Mouse (Mus musculus) embryo, embryonic 10 days (tissue): ENCODE measurements around the gene Asic2.

Experiments
- DNase-seq: peaks from one replicate; pipeline ENCODE4 v3.0.0-alpha.2; 2015; ENCODE audit warnings: low spot score

Asic2 gene

DNA sequence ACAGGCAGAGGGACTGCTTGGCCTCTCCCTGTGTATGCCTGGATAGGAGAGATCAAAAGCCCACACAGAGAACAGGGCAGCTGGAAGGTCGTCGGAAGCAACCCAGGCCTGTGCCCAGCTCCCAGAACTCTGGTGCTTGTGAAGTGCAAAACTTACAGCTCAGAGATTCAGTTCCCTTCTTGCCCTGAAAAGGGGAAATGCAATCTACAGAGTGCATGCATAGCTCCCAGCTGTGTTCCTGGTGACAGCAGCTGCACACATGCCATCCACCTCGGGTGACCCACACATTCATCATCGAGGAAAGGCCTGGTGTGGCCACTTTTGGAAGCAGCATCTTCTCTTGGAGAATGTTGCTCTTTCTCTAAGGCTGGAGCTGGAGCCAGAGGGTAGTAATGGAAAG, 13.9 kb downstream of the Asic2 start:
- no peak for DNase-seq

- no peak for DNase-seq
Measured at GRCm38 (mm10) chr11:81948021-81948420, 20.2 kb downstream of the Asic2 start.

GRCm38 (mm10) chr11:81942167-81942566, 26.1 kb downstream of the Asic2 start:
- DNase-seq = no peak

DNA sequence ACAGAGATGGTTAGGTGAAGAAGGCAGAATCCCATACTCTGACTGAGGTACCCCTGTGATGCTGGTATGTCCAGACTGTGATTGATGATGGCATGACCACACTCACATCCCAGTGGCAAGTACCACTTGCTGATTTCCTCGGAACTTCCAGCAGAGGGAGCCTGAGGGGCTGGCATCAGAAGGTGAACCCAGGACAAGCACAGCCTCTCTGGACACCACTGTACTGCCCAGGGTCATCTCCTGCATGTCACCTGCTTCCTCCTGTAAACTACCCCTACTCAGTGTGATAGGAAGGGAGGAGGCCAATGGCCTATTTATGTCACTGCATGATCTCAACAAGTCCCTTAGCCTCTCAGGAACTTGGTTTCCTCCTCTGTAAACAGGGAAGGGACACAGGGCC, 27.3 kb downstream of the Asic2 start:
- DNase-seq = peak; percentile 57

DNA sequence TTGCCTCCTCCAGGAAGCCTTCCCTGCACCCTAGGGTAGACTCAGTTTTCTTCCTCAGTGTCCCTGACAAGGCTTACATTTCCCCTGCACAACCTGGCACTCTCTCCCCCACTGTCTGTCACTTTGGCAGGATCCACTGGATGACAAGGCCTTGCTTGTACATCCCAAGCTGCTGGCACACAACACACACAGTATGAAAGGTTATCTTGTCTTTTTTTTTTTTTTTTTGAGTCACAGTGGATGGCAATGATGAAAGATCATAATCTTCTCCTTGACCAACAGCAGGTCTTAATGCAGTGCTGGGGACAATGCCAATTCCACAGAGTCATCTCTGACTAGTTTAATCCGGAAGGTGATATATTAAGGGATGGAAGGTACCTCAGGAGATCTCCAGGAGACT, 30.7 kb downstream of the Asic2 start:
- DNase-seq = no peak

DNA sequence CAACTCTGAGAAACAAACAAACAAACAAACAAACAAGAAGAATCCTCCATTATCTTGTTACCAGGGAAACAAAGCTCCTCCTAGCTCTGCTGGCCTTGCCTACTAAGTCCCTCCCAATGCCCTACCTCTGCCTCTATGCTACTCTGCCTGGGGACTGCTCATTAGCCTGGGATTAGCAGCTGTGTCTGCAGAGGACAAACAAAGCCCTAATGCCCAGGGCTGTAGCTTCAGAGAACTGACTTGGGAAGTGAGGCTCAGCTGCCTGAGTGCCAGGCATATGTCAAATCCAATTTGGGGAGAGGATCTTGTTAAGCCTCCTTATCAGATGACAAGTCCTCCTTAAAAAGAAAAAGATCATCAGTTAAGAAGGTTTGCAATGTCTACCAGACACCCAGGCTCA, 41.9 kb downstream of the Asic2 start:
- DNase-seq = peak; percentile 10

DNA sequence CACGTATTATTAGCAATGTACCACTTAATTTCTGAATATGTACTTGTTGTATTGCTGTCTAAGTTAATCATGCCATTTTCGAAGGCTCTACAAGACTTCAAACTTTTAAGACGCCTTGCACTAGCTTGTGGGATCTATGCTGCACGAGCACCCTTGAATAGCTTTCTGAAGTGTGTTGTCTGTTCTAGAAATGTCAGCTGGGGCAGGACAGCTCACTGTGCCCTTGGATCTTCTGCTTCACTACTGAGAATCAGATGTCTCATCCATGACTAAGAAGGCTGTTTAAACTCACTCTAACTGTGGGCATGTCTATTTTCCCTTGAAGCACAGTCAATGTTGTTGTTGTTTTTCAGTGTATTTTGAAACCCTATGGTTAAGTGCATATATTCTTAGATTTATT, 44.6 kb downstream of the Asic2 start:
- DNase-seq = no peak

- DNase-seq = no peak
Measured at GRCm38 (mm10) chr11:81923096-81923495, 45.2 kb downstream of the Asic2 start.

GRCm38 (mm10) chr11:81915501-81915900, 52.8 kb downstream of the Asic2 start:
- no peak for DNase-seq

DNA sequence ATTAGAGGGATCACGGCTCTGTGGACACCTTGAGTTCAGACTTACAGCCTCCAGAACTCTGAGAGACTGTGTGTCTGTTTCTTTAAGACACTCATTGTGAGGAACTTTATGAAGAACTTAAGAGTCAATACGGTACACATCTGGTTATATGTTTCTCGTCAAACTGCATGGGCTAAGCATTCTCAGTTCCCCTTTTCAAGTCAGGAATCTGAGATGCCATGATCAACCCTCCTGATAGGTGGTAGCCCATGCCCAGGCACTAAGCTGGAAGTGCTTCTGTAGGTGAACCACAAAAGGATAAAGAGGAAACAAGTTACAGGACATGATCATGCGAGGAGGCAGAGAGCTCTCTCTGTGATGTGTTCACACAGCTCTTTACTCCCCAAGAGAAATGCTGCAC, 55.2 kb downstream of the Asic2 start:
- no peak for DNase-seq

GRCm38 (mm10) chr11:81909397-81909894, 58.8 kb downstream of the Asic2 start:
- DNase-seq = no peak

GRCm38 (mm10) chr11:81908760-81909159, 59.5 kb downstream of the Asic2 start:
- DNase-seq = no peak

DNA sequence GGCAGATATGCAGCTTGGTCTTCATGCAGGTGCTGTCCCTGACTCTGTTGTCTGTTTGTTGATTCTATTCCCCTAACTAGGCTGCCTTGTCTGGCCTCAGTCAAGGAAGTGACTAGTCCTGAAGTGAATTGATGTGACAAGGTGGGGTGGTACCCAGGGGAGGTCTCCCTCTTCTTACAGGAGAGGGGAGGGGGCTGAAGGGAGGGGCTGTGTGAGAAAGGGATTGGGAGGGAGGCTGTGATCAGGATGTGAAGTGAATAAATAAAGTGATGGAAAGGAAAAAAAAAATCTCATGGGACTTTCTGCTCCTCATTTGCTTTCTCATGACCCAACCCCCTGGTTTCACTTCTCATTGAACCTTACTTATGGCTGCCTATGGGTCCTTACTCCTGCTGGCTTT, 65.9 kb downstream of the Asic2 start:
- DNase-seq = no peak

- peak; percentile 54 for DNase-seq
Measured at GRCm38 (mm10) chr11:81897547-81898354, 70.5 kb downstream of the Asic2 start.

DNA sequence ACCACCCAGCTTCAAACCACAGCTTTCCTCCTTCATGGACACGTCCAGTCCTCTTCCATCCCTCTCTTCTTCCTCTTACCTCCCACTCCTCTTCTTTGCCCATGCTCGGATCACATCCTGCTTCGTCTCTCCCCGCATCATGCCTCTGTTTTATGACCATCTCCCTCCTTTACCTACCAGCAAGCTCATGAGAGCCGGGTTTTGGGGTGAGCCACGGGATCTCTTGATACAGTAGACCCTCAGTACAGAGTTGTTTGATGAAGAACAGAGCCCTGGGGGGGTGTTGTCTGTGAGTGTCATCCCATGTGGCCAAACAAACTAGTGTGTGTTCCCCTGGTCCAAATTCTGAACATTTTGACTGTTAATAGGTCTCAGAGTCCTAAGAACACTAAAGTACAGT, 71.7 kb downstream of the Asic2 start:
- no peak for DNase-seq

GRCm38 (mm10) chr11:81871506-81872213, 96.6 kb downstream of the Asic2 start:
- DNase-seq = no peak

- no peak for DNase-seq
Measured at GRCm38 (mm10) chr11:81865661-81866382, 102.4 kb downstream of the Asic2 start.

- DNase-seq = peak; percentile 80
Measured at GRCm38 (mm10) chr11:81860250-81860972, 107.8 kb downstream of the Asic2 start, which contains the start of gene 5530401A14Rik. Gene 5530401A14Rik, plus strand, starts transcription at chr11:81860673.

GRCm38 (mm10) chr11:81847773-81848490, 120.3 kb downstream of the Asic2 start:
- no peak for DNase-seq

- no peak for DNase-seq
Measured at GRCm38 (mm10) chr11:81845686-81846036, 122.6 kb downstream of the Asic2 start.

DNA sequence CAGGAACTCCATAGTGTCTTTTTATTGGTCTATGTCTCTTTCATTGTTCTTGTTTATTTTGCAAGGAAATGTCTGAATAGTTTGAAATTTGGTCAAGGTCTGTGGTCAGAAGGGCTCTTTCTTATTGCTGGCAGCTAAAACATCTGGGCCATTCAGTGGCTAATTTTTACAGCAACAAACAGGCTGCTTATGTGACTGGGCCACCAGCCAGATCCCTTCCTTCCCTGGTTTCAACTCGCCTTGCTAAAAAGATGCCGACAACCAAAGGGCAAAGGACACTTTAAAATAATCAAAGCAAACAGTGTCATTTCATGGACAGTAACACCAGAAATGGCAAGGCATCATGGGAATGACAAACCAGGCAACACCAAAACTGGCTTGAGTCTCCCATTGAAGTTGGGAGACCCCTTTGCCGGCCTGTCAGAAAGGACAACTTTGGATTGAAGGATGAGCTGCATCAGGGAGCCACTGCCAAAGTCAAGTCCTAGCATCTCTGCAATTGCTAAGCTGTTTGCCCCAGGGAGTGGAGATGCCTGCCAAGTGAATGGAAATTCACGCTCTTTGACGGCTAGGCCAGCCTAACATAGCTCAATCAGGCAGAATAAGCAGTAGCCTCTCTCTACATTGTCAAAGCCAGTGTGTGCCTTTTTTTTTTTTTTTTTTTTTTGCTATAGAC, 123.1 kb downstream of the Asic2 start:
- no peak for DNase-seq
